Comparison of ENCODE assay signal across 24 mouse cellular contexts in genomic region chr3:51517467-51517866, GRCm38 (mm10). TPM values are rescaled to one million over a fixed set of nuclear protein-coding genes. Genes with fewer than 3 reads are reported as not detected.
DNase-seq lines count a peak whose midpoint lies in the region; ATAC-seq and TF ChIP-seq lines count a peak whose summit lies in the region.
"Had no signal": no experiment of that assay in that cellular context is flagged by ENCODE, and none has a peak within 500 bp of the region (broad histone marks: within the 10 kb centered on the region; RNA-seq: fewer than 3 reads in every experiment).

No protein-coding gene starts in this region.

- TF ChIP-seq POLR2A in bone marrow, adult 2 months (IDR thresholded peaks at IDR 0.05; ENCODE audit: borderline replicate concordance, control insufficient read depth, low read depth, low read length): no peak

- no peak overlapping the region for H3K4me2 ChIP-seq in kidney, postnatal 0 days (ENCODE audit: low read length)
- H3K4me2 ChIP-seq in liver, postnatal 0 days (ENCODE audit: low read depth, low read length): no peak overlapping the region
- H3K4me2 ChIP-seq: heart, embryonic 12.5 days; hindbrain, embryonic 13.5 days had no signal

- peaks cover 3% of the 10 kb centered on the region; the same call in 1 of the 2 replicates for H3K36me3 ChIP-seq in kidney, postnatal 0 days (ENCODE audit: insufficient read depth, low read length)
- H3K36me3 ChIP-seq in liver, postnatal 0 days (replicated peaks; ENCODE audit: insufficient read depth, low read length): peaks cover 12% of the 10 kb centered on the region

- no peak for TF ChIP-seq CTCF in kidney, postnatal 0 days (IDR thresholded peaks at IDR 0.05; ENCODE audit: low read depth)
- TF ChIP-seq CTCF in bone marrow, adult 2 months (IDR thresholded peaks at IDR 0.05; ENCODE audit: control insufficient read depth, insufficient read depth, low read length): no peak
- no peak for TF ChIP-seq CTCF in liver, postnatal 0 days (IDR thresholded peaks at IDR 0.05; ENCODE audit: low read depth)

- H3K9ac ChIP-seq in kidney, postnatal 0 days (ENCODE audit: low read depth, low read length): no peak overlapping the region
- H3K9ac ChIP-seq in liver, postnatal 0 days (replicated peaks): no peak overlapping the region
- H3K9ac ChIP-seq: forebrain, postnatal 0 days; heart, embryonic 12.5 days; hindbrain, embryonic 13.5 days had no signal

- H3K9me3 ChIP-seq in kidney, postnatal 0 days (replicated peaks; ENCODE audit: low read length): no peaks in the 10 kb centered on the region
- H3K9me3 ChIP-seq in liver, postnatal 0 days (ENCODE audit: low read length): no peaks in the 10 kb centered on the region
- H3K9me3 ChIP-seq: forebrain, embryonic 10.5 days; heart, embryonic 12.5 days; hindbrain, embryonic 13.5 days had no signal

- no peak for ATAC-seq in kidney, postnatal 0 days (replicated peaks; ENCODE audit: low FRiP score, low read depth)
- ATAC-seq in liver, postnatal 0 days: no peak
- ATAC-seq in frontal cortex, adult (ENCODE audit: low TSS enrichment): no peak
- ATAC-seq: forebrain, postnatal 0 days; inflammation-experienced regulatory T-cells, adult 6 months had no signal

- no peak for TF ChIP-seq EP300 in liver, postnatal 0 days (IDR thresholded peaks at IDR 0.05; ENCODE audit: low read depth)

- peaks cover 11% of the 10 kb centered on the region; the same call in 1 of the 2 replicates for H3K4me1 ChIP-seq in kidney, postnatal 0 days (replicated peaks; ENCODE audit: insufficient read depth, low read length)
- peaks cover 3% of the 10 kb centered on the region; the same call in 1 of the 2 replicates for H3K4me1 ChIP-seq in bone marrow, adult 2 months (ENCODE audit: control insufficient read depth, insufficient read depth, low read length)
- peaks cover 15% of the 10 kb centered on the region; the same call in 1 of the 2 replicates for H3K4me1 ChIP-seq in liver, postnatal 0 days (ENCODE audit: insufficient read depth)
- H3K4me1 ChIP-seq: hindbrain, embryonic 13.5 days had no signal

- no peak overlapping the region for H3K27ac ChIP-seq in kidney, postnatal 0 days
- H3K27ac ChIP-seq in bone marrow, adult 2 months (ENCODE audit: control insufficient read depth, insufficient read depth, low read depth, low read length, poor library complexity): peak overlapping the region; percentile 49; the same call in 1 of the 2 replicates
- H3K27ac ChIP-seq in liver, postnatal 0 days (ENCODE audit: low read depth): peak overlapping the region; percentile 64
- H3K27ac ChIP-seq: hindbrain, embryonic 13.5 days had no signal

- 58% methylated on average over 4 of the region's 4 CpGs for WGBS in kidney, postnatal 0 days
- 64% methylated on average over 4 of the region's 4 CpGs for WGBS in bone marrow, adult 2 months
- WGBS in large intestine, adult 2 months: 36% methylated on average over 4 of the region's 4 CpGs
- WGBS in liver, postnatal 0 days (ENCODE audit: insufficient replicate concordance): 60% methylated on average over 4 of the region's 4 CpGs

- H3K4me3 ChIP-seq in kidney, postnatal 0 days (replicated peaks; ENCODE audit: low read depth, low read length): no peak overlapping the region
- H3K4me3 ChIP-seq in bone marrow, adult 2 months (replicated peaks; ENCODE audit: control insufficient read depth, low read depth, low read length): no peak overlapping the region
- H3K4me3 ChIP-seq in liver, postnatal 0 days (ENCODE audit: low read depth, low read length): no peak overlapping the region
- H3K4me3 ChIP-seq: forebrain, embryonic 10.5 days; heart, embryonic 12.5 days; hindbrain, embryonic 13.5 days had no signal

- DNase-seq in kidney, postnatal 0 days (ENCODE audit: low spot score): peak; percentile 6
- no peak for DNase-seq in kidney, adult 18-20 months
- peak; percentile 85 for DNase-seq in large intestine, adult 2 months (ENCODE audit: low read depth, low spot score)
- DNase-seq in liver, postnatal 0 days: no peak
- no peak for DNase-seq in spleen, postnatal 10 days (ENCODE audit: low spot score in 2 of 2)
- no peak for DNase-seq in natural killer cell, adult 2 months (ENCODE audit: low spot score in 2 of 2)
- DNase-seq: adrenal gland, adult 8-10 months; cerebellum, adult 11-12 months; cerebellum, postnatal 36 days; forebrain, postnatal 0 days; heart, postnatal 14 days; layer of hippocampus, postnatal 36 days; left cerebral cortex, postnatal 4 days; lung, adult 18-20 months; lung, postnatal 14 days; midbrain, embryonic 14.5 days; thymus, postnatal 25 days had no signal

- no peaks in the 10 kb centered on the region for H3K27me3 ChIP-seq in kidney, postnatal 0 days (ENCODE audit: insufficient read depth, low read length)
- H3K27me3 ChIP-seq in liver, postnatal 0 days (ENCODE audit: insufficient read depth, low read length): no peaks in the 10 kb centered on the region
- H3K27me3 ChIP-seq: CH12.LX; heart, embryonic 12.5 days; hindbrain, embryonic 13.5 days had no signal

RNA-seq across cellular contexts. Expression of gene Rab33b, which starts 33.7 kb away (rescaled TPM):
- 21.6 and 21.9 TPM in 2 replicates for polyA plus RNA-seq in kidney, postnatal 0 days (2015; fragmentation: Nextera tagmentation; extraction: Ambion mirVana)
- 4.3 and 12.3 TPM in 2 replicates for polyA plus RNA-seq in bone marrow, adult 2 months (2011; ENCODE audit: insufficient read depth, insufficient read length, low replicate concordance, missing spikeins)
- polyA plus RNA-seq in large intestine, adult 2 months (2012; rRNA removed): 5.1 and 7.1 TPM in 2 replicates
- 4.4 and 4.7 TPM in 2 replicates for polyA plus RNA-seq in liver, postnatal 0 days (2015; fragmentation: Nextera tagmentation; extraction: Ambion mirVana)

RNA-seq across cellular contexts. Expression of gene Setd7, which starts 43.2 kb away (rescaled TPM):
- 2.0 and 2.4 TPM in 2 replicates for polyA plus RNA-seq in kidney, postnatal 0 days (2015; fragmentation: Nextera tagmentation; extraction: Ambion mirVana)
- polyA plus RNA-seq in bone marrow, adult 2 months (2011; ENCODE audit: insufficient read depth, insufficient read length, low replicate concordance, missing spikeins): 5.5 and 12.0 TPM in 2 replicates
- 7.5 and 14.2 TPM in 2 replicates for polyA plus RNA-seq in large intestine, adult 2 months (2012; rRNA removed)
- 0.45 and 0.48 TPM in 2 replicates for polyA plus RNA-seq in liver, postnatal 0 days (2015; fragmentation: Nextera tagmentation; extraction: Ambion mirVana)

Comparison
In these comparisons a context has a peak if more than half of its experiments do, and no peak if none do; other contexts are left out.
1. DNase-seq: peak in kidney, postnatal 0 days (single experiment) and large intestine, adult 2 months (single experiment); none in kidney, adult 18-20 months (single experiment), liver, postnatal 0 days (single experiment), spleen, postnatal 10 days (0 of 2) and natural killer cell, adult 2 months (0 of 2).